Mouse (Mus musculus): ENCODE results near the gene Pde1c. TPM values are rescaled to one million over a fixed set of nuclear protein-coding genes. Genes with fewer than 3 reads are reported as not detected.

Gene Pde1c
- polyA plus RNA-seq, 1 experiment from 2014 or later = 0.26 TPM

DNA sequence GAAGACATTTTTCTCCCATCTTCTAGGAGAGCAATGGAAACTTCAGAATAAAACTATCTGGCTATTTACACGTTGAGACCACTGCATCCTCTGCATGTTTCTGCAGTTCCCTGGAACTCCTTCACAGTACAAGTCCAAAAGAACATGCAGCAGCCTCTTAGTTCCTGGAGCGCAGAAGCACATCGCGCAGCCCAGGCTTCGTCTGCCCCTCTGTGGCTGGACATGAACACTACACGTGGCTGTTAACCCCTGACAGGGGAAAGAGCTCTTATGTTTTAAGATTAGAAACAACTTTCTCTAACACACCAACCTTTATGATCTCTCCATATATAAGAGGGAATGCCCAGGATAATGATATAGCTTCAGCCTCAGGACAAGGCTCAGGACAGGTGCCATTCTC is 92.3 kb downstream of the Pde1c start:
- ATAC-seq (no peak), DNase-seq (ENCODE audit: low spot score) (peak; percentile 14)
- H3K27me3 ChIP-seq (replicated peaks; ENCODE audit: insufficient read depth, low read length) = no peaks in the 10 kb centered on the region
- TF ChIP-seq CTCF (IDR thresholded peaks at IDR 0.05) (peak; percentile 61), EP300 (IDR thresholded peaks at IDR 0.05) (no peak)
- no peak overlapping the region for H3K4me3 ChIP-seq (ENCODE audit: low read depth, low read length)
- H3K4me2 ChIP-seq (replicated peaks; ENCODE audit: low read depth, low read length) = no peak overlapping the region
- WGBS = 22% methylated on average over 6 of the region's 6 CpGs
- no peaks in the 10 kb centered on the region for H3K9me3 ChIP-seq (ENCODE audit: low read length)
- H3K36me3 ChIP-seq (ENCODE audit: insufficient read depth, low read length) = no peaks in the 10 kb centered on the region
- no peak overlapping the region for H3K27ac ChIP-seq (ENCODE audit: low read length)
- H3K9ac ChIP-seq (replicated peaks; ENCODE audit: low read depth) = no peak overlapping the region
- no peaks in the 10 kb centered on the region for H3K4me1 ChIP-seq (ENCODE audit: insufficient read depth, low read depth, low read length)

DNA sequence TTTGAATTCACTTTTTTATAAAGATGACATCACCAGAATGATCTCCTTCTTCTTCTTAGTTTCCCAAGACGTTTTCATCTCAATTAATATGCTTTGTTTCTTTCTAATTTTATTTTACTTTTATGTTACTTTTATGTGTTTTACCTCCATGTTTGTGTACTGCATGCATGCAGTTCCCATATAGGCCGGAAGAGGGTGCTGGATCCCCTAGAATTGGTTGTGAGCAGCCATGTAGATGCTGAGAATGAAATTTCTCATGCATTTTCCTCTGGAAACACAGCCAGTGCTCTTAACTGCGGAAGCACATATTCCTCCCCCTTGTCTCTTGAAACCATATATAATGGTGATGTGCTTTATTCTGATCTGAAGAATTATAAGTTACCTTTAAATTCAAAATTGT is 110.8 kb downstream of the Pde1c start:
- TF ChIP-seq CTCF (IDR thresholded peaks at IDR 0.05) = peak; percentile 49
- no peak for TF ChIP-seq EP300 (IDR thresholded peaks at IDR 0.05)
- H3K4me3 ChIP-seq (ENCODE audit: low read depth, low read length) = no peak overlapping the region
- 40% methylated on average over 3 of the region's 3 CpGs for WGBS
- DNase-seq (ENCODE audit: low spot score) (no peak), ATAC-seq (no peak)
- H3K36me3 ChIP-seq (ENCODE audit: insufficient read depth, low read length) = no peaks in the 10 kb centered on the region
- H3K27ac ChIP-seq (ENCODE audit: low read length) = no peak overlapping the region
- no peaks in the 10 kb centered on the region for H3K4me1 ChIP-seq (ENCODE audit: insufficient read depth, low read depth, low read length)
- H3K4me2 ChIP-seq (replicated peaks; ENCODE audit: low read depth, low read length) = no peak overlapping the region
- H3K9ac ChIP-seq (replicated peaks; ENCODE audit: low read depth) = no peak overlapping the region
- no peaks in the 10 kb centered on the region for H3K9me3 ChIP-seq (ENCODE audit: low read length)
- no peaks in the 10 kb centered on the region for H3K27me3 ChIP-seq (replicated peaks; ENCODE audit: insufficient read depth, low read length)

DNA sequence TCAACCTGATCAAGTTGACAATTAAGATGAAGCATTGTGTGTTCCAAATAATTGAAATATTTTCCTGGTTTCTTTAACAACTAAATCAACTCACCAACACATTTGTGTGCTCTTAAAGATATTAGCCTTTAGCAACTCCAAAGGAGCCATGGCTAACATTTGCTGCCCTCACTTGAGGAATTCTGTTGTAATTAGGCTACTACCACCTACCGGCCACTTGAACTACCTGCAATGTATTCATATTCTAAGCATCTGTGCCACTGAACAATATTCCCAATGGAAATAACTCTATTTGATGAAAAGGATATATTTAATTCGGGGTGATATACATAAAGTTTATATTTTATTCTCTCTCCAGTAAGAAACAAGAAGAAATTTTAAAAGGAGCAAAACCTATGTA is 121.0 kb downstream of the Pde1c start:
- peak; percentile 26 for DNase-seq (ENCODE audit: low spot score)
- Histone ChIP-seq H3K27me3 (replicated peaks; ENCODE audit: insufficient read depth, low read length) (no peaks in the 10 kb centered on the region), H3K27ac (ENCODE audit: low read length) (no peak overlapping the region)

DNA sequence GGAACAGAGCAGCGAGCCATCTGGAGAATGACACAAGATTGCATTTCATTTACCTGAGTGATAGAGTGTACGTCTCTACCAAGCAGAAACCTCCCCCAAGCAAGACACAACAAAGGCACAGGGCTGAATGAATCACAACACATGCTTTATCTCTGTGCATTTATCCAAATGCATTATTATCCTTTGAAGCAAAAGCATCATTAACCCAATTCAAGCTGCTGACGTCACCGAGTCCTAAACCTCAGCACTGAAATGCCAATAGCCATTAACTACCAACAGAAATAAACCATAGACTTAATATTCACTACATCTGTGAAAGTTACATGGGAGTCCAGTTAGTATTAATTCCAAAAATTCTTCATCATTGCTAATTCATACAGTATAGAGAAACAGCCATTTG is 127.4 kb downstream of the Pde1c start:
- no peak for DNase-seq (ENCODE audit: low spot score)
- no peak overlapping the region for H3K9ac ChIP-seq (replicated peaks; ENCODE audit: low read depth)
- no peak overlapping the region for H3K4me3 ChIP-seq (ENCODE audit: low read depth, low read length)
- H3K4me1 ChIP-seq (ENCODE audit: insufficient read depth, low read depth, low read length) = no peaks in the 10 kb centered on the region
- no peaks in the 10 kb centered on the region for H3K9me3 ChIP-seq (ENCODE audit: low read length)
- no peak overlapping the region for H3K27ac ChIP-seq (ENCODE audit: low read length)
- TF ChIP-seq EP300 (IDR thresholded peaks at IDR 0.05) (no peak), CTCF (IDR thresholded peaks at IDR 0.05) (no peak)
- 83% methylated on average over 4 of the region's 4 CpGs for WGBS
- H3K4me2 ChIP-seq (replicated peaks; ENCODE audit: low read depth, low read length) = no peak overlapping the region
- no peaks in the 10 kb centered on the region for H3K27me3 ChIP-seq (replicated peaks; ENCODE audit: insufficient read depth, low read length)
- no peak for ATAC-seq
- no peaks in the 10 kb centered on the region for H3K36me3 ChIP-seq (ENCODE audit: insufficient read depth, low read length)

More for the DNA sequence above, 121.0 kb downstream of the Pde1c start:
- Histone ChIP-seq H3K9ac (replicated peaks; ENCODE audit: low read depth) (no peak overlapping the region), H3K4me1 (ENCODE audit: insufficient read depth, low read depth, low read length) (no peaks in the 10 kb centered on the region), H3K4me2 (replicated peaks; ENCODE audit: low read depth, low read length) (no peak overlapping the region), H3K36me3 (ENCODE audit: insufficient read depth, low read length) (no peaks in the 10 kb centered on the region), H3K9me3 (ENCODE audit: low read length) (no peaks in the 10 kb centered on the region), H3K4me3 (ENCODE audit: low read depth, low read length) (no peak overlapping the region)
- TF ChIP-seq EP300 (IDR thresholded peaks at IDR 0.05) (no peak), CTCF (IDR thresholded peaks at IDR 0.05) (peak; percentile 47)
- ATAC-seq = no peak
- WGBS = 28% methylated on average over 2 of the region's 2 CpGs

GRCm38 (mm10) chr6:56425846-56426245 is 143.1 kb downstream of the Pde1c start:
- no peak for TF ChIP-seq EP300 (IDR thresholded peaks at IDR 0.05)
- no peak for TF ChIP-seq CTCF (IDR thresholded peaks at IDR 0.05)
- Histone ChIP-seq H3K36me3 (ENCODE audit: insufficient read depth, low read length) (no peaks in the 10 kb centered on the region), H3K9me3 (ENCODE audit: low read length) (no peaks in the 10 kb centered on the region), H3K27me3 (replicated peaks; ENCODE audit: insufficient read depth, low read length) (no peaks in the 10 kb centered on the region), H3K4me3 (ENCODE audit: low read depth, low read length) (no peak overlapping the region), H3K4me1 (ENCODE audit: insufficient read depth, low read depth, low read length) (no peaks in the 10 kb centered on the region), H3K4me2 (replicated peaks; ENCODE audit: low read depth, low read length) (no peak overlapping the region), H3K27ac (ENCODE audit: low read length) (no peak overlapping the region), H3K9ac (replicated peaks; ENCODE audit: low read depth) (no peak overlapping the region)
- DNase-seq (ENCODE audit: low spot score) = no peak
- WGBS = 75% methylated on average over 5 of the region's 5 CpGs
- ATAC-seq = no peak

GRCm38 (mm10) chr6:56422866-56423265 is 146.0 kb downstream of the Pde1c start:
- no peaks in the 10 kb centered on the region for H3K36me3 ChIP-seq (ENCODE audit: insufficient read depth, low read length)
- H3K9ac ChIP-seq (replicated peaks; ENCODE audit: low read depth) = no peak overlapping the region
- no peak for TF ChIP-seq CTCF (IDR thresholded peaks at IDR 0.05)
- no peak for TF ChIP-seq EP300 (IDR thresholded peaks at IDR 0.05)
- H3K27me3 ChIP-seq (replicated peaks; ENCODE audit: insufficient read depth, low read length) = no peaks in the 10 kb centered on the region
- DNase-seq (ENCODE audit: low spot score) = no peak
- 63% methylated on average over 3 of the region's 3 CpGs for WGBS
- no peak overlapping the region for H3K27ac ChIP-seq (ENCODE audit: low read length)
- no peak for ATAC-seq
- H3K4me2 ChIP-seq (replicated peaks; ENCODE audit: low read depth, low read length) = no peak overlapping the region
- H3K9me3 ChIP-seq (ENCODE audit: low read length) = no peaks in the 10 kb centered on the region
- no peaks in the 10 kb centered on the region for H3K4me1 ChIP-seq (ENCODE audit: insufficient read depth, low read depth, low read length)
- H3K4me3 ChIP-seq (ENCODE audit: low read depth, low read length) = no peak overlapping the region

DNA sequence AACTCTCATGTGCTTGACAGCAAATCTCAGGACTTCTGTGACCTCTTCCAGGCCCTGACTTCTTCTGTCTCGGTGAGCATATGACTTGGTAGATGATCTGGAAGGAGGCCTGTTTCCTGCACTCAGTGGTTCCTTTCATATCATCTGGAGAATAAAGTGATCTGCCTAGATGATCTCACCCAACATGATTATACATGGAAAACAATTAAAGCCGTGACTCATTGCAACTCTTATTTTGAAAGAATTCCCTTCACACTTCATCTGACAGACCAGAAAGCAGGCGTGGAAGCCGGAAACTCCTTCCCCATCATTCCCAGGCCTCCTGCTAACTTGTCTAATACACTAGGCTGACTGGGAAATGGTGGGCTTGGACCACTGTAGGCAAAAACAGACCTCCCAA is 152.7 kb downstream of the Pde1c start:
- no peak overlapping the region for H3K27ac ChIP-seq (ENCODE audit: low read length)
- no peak overlapping the region for H3K4me2 ChIP-seq (replicated peaks; ENCODE audit: low read depth, low read length)
- DNase-seq (ENCODE audit: low spot score) (no peak), ATAC-seq (no peak)
- WGBS = 74% methylated on average over 4 of the region's 4 CpGs
- H3K4me1 ChIP-seq (ENCODE audit: insufficient read depth, low read depth, low read length) = no peaks in the 10 kb centered on the region
- no peaks in the 10 kb centered on the region for H3K36me3 ChIP-seq (ENCODE audit: insufficient read depth, low read length)
- H3K9me3 ChIP-seq (ENCODE audit: low read length) = no peaks in the 10 kb centered on the region
- H3K4me3 ChIP-seq (ENCODE audit: low read depth, low read length) = no peak overlapping the region
- no peak for TF ChIP-seq EP300 (IDR thresholded peaks at IDR 0.05)
- no peak for TF ChIP-seq CTCF (IDR thresholded peaks at IDR 0.05)
- no peaks in the 10 kb centered on the region for H3K27me3 ChIP-seq (replicated peaks; ENCODE audit: insufficient read depth, low read length)
- H3K9ac ChIP-seq (replicated peaks; ENCODE audit: low read depth) = no peak overlapping the region

Measured in lung, postnatal 0 days (tissue).